Mouse (Mus musculus) heart, embryonic 16.5 days (tissue): ENCODE data around the gene Gpr132. TPM values are rescaled to one million over a fixed set of nuclear protein-coding genes. Genes with fewer than 3 reads are reported as not detected.
A peak's percentile ranks its signal among the peaks of the same experiment; 100 is the strongest.

ENCODE experiments used
- ATAC-seq: fragments of 200-750 bp; cut with Nextera tagmentation; replicated peaks from 2 replicates; pipeline ENCODE4 v1.8.0; 2017; ENCODE audit warnings: moderate number of reproducible peaks; ENCODE audit not compliant: insufficient read depth, low FRiP score; ENCODE audit errors: extremely low read depth
- H3K27ac ChIP-seq: fragments of 300-500 bp; sonication (generic); 2 replicates; pipeline ENCODE4 v1.5.1; 2014; ENCODE audit warnings: mild to moderate bottlenecking, low read length, control low read depth, moderate library complexity
- H3K27me3 ChIP-seq: fragments of 300-500 bp; sonication (generic); 2 replicates; pipeline ENCODE4 v1.6.1; 2014; ENCODE audit warnings: low read length, mixed read lengths; ENCODE audit not compliant: control insufficient read depth, insufficient read depth
- H3K36me3 ChIP-seq: fragments of 300-500 bp; sonication (generic); 2 replicates; pipeline ENCODE4 v1.6.1; 2014; ENCODE audit not compliant: control insufficient read depth, insufficient read depth
- H3K4me1 ChIP-seq: fragments of 300-500 bp; sonication (generic); 2 replicates; pipeline ENCODE4 v1.6.1; 2014; ENCODE audit warnings: low read length, mixed read lengths; ENCODE audit not compliant: control insufficient read depth, insufficient read depth
- H3K4me2 ChIP-seq: fragments of 300-500 bp; sonication (generic); 2 replicates; pipeline ENCODE4 v1.6.1; 2014; ENCODE audit warnings: low read depth, mild to moderate bottlenecking, control low read depth, low read length
- H3K4me3 ChIP-seq: fragments of 300-500 bp; sonication (generic); 2 replicates; pipeline ENCODE4 v1.5.1; 2014; ENCODE audit warnings: mild to moderate bottlenecking, control low read depth, low read length
- H3K9ac ChIP-seq: fragments of 300-500 bp; sonication (generic); 2 replicates; pipeline ENCODE4 v1.6.1; 2014; ENCODE audit warnings: low read length, control low read depth
- H3K9me3 ChIP-seq: fragments of 300-500 bp; sonication (generic); replicated peaks from 2 replicates; pipeline ENCODE4 v1.6.1; 2016; ENCODE audit warnings: low read length; ENCODE audit not compliant: control insufficient read depth
- WGBS: fragments of 180-500 bp; shearing (Covaris S2); extraction: QIAGEN DNeasy Blood & Tissue Kit; methylation state at CpG from one replicate; pipeline ENCODE4 v1.1.7; 2014; 5-methylcytosine and 5-hydroxymethylcytosine counted together
- polyA plus RNA-seq: library from polyadenylated mRNA; unstranded; fragments of >200 nt; fragmentation: Nextera tagmentation; extraction: Ambion mirVana; gene quantifications from 2 replicates; pipeline ENCODE4 v1.2.1, GENCODE M21; 2015

The Gpr132 gene
- polyA plus RNA-seq, 1 experiment from 2014 or later = 3.6 TPM

GRCm38 (mm10) chr12:112905001-112905400 is 37.0 kb upstream of the Gpr132 start:
- no peak for ATAC-seq
- Histone ChIP-seq H3K4me2 (no peak overlapping the region), H3K4me1 (no peaks in the 10 kb centered on the region), H3K36me3 (peaks cover 3% of the 10 kb centered on the region; the same call in 1 of the 2 replicates), H3K27me3 (0 out of 2 replicates have a peak, but pooled peaks cover 3% of the 10 kb centered on the region), H3K9ac (no peak overlapping the region), H3K9me3 (no peaks in the 10 kb centered on the region), H3K27ac (no peak overlapping the region), H3K4me3 (no peak overlapping the region)
- WGBS = 81% methylated on average over 5 of the region's 5 CpGs

- no peaks in the 10 kb centered on the region for H3K9me3 ChIP-seq
- H3K4me3 ChIP-seq = no peak overlapping the region
- no peak for ATAC-seq
- 0 out of 2 replicates have a peak, but pooled peaks cover 3% of the 10 kb centered on the region for H3K27me3 ChIP-seq
- H3K4me1 ChIP-seq = no peaks in the 10 kb centered on the region
- H3K27ac ChIP-seq = no peak overlapping the region
- 45% methylated on average over 8 of the region's 8 CpGs for WGBS
- peaks cover 2% of the 10 kb centered on the region; the same call in 1 of the 2 replicates for H3K36me3 ChIP-seq
- no peak overlapping the region for H3K9ac ChIP-seq
- no peak overlapping the region for H3K4me2 ChIP-seq
These were observed 35.9 kb upstream of the Gpr132 start for GRCm38 (mm10) chr12:112903941-112904340.

GRCm38 (mm10) chr12:112900641-112901040 is 32.6 kb upstream of the Gpr132 start:
- Histone ChIP-seq H3K27ac (no peak overlapping the region), H3K9me3 (no peaks in the 10 kb centered on the region), H3K4me2 (no peak overlapping the region), H3K4me3 (no peak overlapping the region), H3K27me3 (0 out of 2 replicates have a peak, but pooled peaks cover 4% of the 10 kb centered on the region), H3K9ac (no peak overlapping the region), H3K36me3 (no peaks in the 10 kb centered on the region), H3K4me1 (peaks cover 6% of the 10 kb centered on the region; the same call in 1 of the 2 replicates)
- no peak for ATAC-seq
- WGBS = 80% methylated on average over 9 of the region's 9 CpGs

DNA sequence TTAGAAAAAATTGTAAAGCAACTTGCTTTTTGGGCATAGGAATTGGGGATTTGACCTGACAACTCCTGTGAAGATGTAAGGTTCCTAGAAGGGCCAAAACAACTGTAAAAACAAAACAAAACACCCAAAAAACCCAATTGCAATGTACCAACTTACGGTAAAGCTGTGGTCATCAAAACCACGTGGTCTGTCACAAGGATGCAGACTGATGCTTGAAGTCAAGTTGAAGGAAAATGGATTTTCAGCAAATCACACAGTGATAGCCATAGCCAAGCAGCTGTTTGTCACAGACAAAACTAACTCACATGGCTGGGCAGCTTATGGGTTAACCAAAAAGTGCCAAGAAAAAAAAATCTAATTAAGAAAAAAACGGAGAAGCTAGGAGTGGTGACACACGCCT is 30.9 kb upstream of the Gpr132 start:
- Histone ChIP-seq H3K36me3 (no peaks in the 10 kb centered on the region), H3K4me2 (no peak overlapping the region), H3K9me3 (no peaks in the 10 kb centered on the region), H3K27me3 (0 out of 2 replicates have a peak, but pooled peaks cover 7% of the 10 kb centered on the region), H3K4me1 (peaks cover 9% of the 10 kb centered on the region), H3K4me3 (no peak overlapping the region), H3K9ac (no peak overlapping the region), H3K27ac (no peak overlapping the region)
- 61% methylated on average over 4 of the region's 4 CpGs for WGBS
- no peak for ATAC-seq

GRCm38 (mm10) chr12:112898351-112898750 is 30.3 kb upstream of the Gpr132 start:
- Histone ChIP-seq H3K27me3 (0 out of 2 replicates have a peak, but pooled peaks cover 7% of the 10 kb centered on the region), H3K4me3 (no peak overlapping the region), H3K4me1 (peaks cover 9% of the 10 kb centered on the region), H3K27ac (0 out of 2 replicates have a peak overlapping the region, but pooled peaks have one; percentile 16), H3K36me3 (no peaks in the 10 kb centered on the region), H3K4me2 (no peak overlapping the region), H3K9ac (no peak overlapping the region), H3K9me3 (no peaks in the 10 kb centered on the region)
- no peak for ATAC-seq
- WGBS = 66% methylated on average over 12 of the region's 12 CpGs

- 0 out of 2 replicates have a peak overlapping the region, but pooled peaks have one; percentile 5 for H3K4me3 ChIP-seq
- H3K36me3 ChIP-seq = no peaks in the 10 kb centered on the region
- H3K9ac ChIP-seq = no peak overlapping the region
- H3K27me3 ChIP-seq = 0 out of 2 replicates have a peak, but pooled peaks cover 7% of the 10 kb centered on the region
- H3K4me2 ChIP-seq = peak overlapping the region; percentile 47; the same call in 1 of the 2 replicates
- 31% methylated on average over 16 of the region's 16 CpGs for WGBS
- H3K9me3 ChIP-seq = no peaks in the 10 kb centered on the region
- H3K4me1 ChIP-seq = peaks cover 9% of the 10 kb centered on the region
- ATAC-seq = peak; percentile 75
- H3K27ac ChIP-seq = peak overlapping the region; percentile 17; the same call in 1 of the 2 replicates
These were observed 29.6 kb upstream of the Gpr132 start for GRCm38 (mm10) chr12:112897522-112898212.

DNA sequence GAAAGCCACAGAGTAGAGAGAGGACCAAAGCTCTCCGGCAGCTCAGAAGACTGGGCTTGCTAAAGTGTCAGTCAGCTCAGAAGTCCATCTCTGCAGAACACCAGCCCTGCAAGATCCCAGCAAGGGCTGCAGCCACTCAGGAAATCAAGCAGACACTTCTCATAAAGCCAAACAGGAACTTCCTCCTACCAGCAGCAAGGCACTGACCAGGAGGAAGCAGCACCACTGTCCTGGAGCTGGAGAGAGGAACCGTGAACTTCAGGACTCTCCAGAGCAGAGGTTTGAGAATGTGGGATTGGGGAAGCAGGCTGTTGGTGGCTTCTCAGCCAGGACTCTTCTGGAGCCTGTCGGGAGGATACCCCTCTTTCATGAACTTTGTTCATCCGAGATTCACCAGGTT is 26.9 kb upstream of the Gpr132 start:
- no peaks in the 10 kb centered on the region for H3K36me3 ChIP-seq
- no peak overlapping the region for H3K9ac ChIP-seq
- H3K27me3 ChIP-seq = 0 out of 2 replicates have a peak, but pooled peaks cover 4% of the 10 kb centered on the region
- peak overlapping the region; percentile 23 for H3K4me2 ChIP-seq
- peaks cover 9% of the 10 kb centered on the region for H3K4me1 ChIP-seq
- ATAC-seq = no peak
- no peak overlapping the region for H3K4me3 ChIP-seq
- WGBS = 45% methylated on average over 4 of the region's 4 CpGs
- H3K9me3 ChIP-seq = no peaks in the 10 kb centered on the region
- peak overlapping the region; percentile 62 for H3K27ac ChIP-seq

DNA sequence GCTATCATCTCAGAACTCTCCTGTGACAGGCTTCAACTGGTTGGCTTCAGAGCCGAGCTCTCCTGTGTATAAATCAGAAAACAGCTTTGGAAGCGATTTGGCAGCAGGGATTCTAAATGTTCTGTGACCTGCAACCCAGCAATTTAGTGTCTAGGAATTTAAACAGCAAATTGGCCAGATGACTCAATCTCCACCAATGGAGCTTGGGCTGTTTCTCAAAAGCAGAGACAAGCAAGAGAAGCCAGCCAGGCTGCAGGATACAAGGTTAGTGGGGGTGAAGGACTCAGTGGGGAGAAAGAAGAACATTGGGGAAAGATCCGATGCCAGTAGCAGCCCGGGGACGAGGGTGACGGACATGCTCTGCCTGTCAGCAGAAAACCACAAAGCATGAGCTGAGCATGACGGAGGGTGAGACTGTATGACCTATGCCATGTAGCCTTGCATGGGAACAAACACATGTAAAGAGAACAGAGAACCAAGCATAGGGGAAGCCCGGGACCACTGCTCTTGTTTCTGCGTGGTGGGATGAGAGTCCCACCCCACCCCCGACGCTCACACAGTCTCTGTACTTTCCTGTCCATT is 26.4 kb upstream of the Gpr132 start:
- WGBS = 65% methylated on average over 11 of the region's 11 CpGs
- H3K4me2 ChIP-seq = no peak overlapping the region
- H3K27me3 ChIP-seq = 0 out of 2 replicates have a peak, but pooled peaks cover 4% of the 10 kb centered on the region
- ATAC-seq = no peak
- H3K9me3 ChIP-seq = no peaks in the 10 kb centered on the region
- no peaks in the 10 kb centered on the region for H3K36me3 ChIP-seq
- H3K4me3 ChIP-seq = no peak overlapping the region
- no peak overlapping the region for H3K9ac ChIP-seq
- H3K27ac ChIP-seq = peak overlapping the region; percentile 62
- peaks cover 9% of the 10 kb centered on the region for H3K4me1 ChIP-seq

GRCm38 (mm10) chr12:112885465-112885864 is 17.4 kb upstream of the Gpr132 start:
- no peaks in the 10 kb centered on the region for H3K4me1 ChIP-seq
- no peak for ATAC-seq
- H3K36me3 ChIP-seq = no peaks in the 10 kb centered on the region
- H3K9me3 ChIP-seq = no peaks in the 10 kb centered on the region
- no peak overlapping the region for H3K4me3 ChIP-seq
- no peaks in the 10 kb centered on the region; the same call in 1 of the 2 replicates for H3K27me3 ChIP-seq
- no peak overlapping the region for H3K27ac ChIP-seq
- H3K4me2 ChIP-seq = no peak overlapping the region
- 59% methylated on average over 7 of the region's 7 CpGs for WGBS
- no peak overlapping the region for H3K9ac ChIP-seq
